20 mouse cellular contexts compared by ENCODE assay signal in genomic region chr11:114258218-114258617, GRCm38 (mm10).
A peak's percentile ranks its signal among the peaks of the same experiment; 100 is the strongest.
DNase-seq lines count a peak whose midpoint lies in the region; ATAC-seq lines count a peak whose summit lies in the region.
"Had no signal": no experiment of that assay in that cellular context is flagged by ENCODE, and none has a peak within 500 bp of the region (broad histone marks: within the 10 kb centered on the region; RNA-seq: fewer than 3 reads in every experiment).

No protein-coding gene starts in this region.

- peak; percentile 67; the same call in 1 of the 2 replicates for ATAC-seq in frontal cortex, adult (ENCODE audit: low TSS enrichment)
- 0 out of 2 replicates have a peak, but pooled peaks have one; percentile 18 for ATAC-seq in common myeloid progenitor, adult 5-6 weeks (replicated peaks; ENCODE audit: low read depth, poor library complexity, severe bottlenecking)
- peak; percentile 64 for ATAC-seq in megakaryocyte progenitor cell, adult 5-6 weeks (replicated peaks; ENCODE audit: poor library complexity)
- ATAC-seq: forebrain, embryonic 16.5 days; hindbrain, postnatal 0 days; inflammation-experienced regulatory T-cells, adult 6 months had no signal

- DNase-seq in frontal cortex, postnatal 14 days (ENCODE audit: low spot score in 2 of 2), result no peak
- peak; percentile 32 for DNase-seq in thymus, postnatal 14 days
- DNase-seq in thymus, adult 18-20 months, result no peak
- no peak for DNase-seq in spleen, postnatal 14 days (ENCODE audit: low spot score in 2 of 2)
- DNase-seq: adrenal gland, adult 8-10 months; adrenal gland, postnatal 25 days; B cell, adult 2 months; cerebellum, adult 18-20 months; cerebellum, adult 9-10 months; cerebellum, postnatal 14 days; gastrocnemius, postnatal 25 days; heart, adult 2 months; heart, postnatal 14 days; heart, postnatal 4 days had no signal
